Mouse (Mus musculus) T-helper 1 cell (primary cell): ENCODE data around the gene Gm9844.
"Not testable (repeated sequence)": the region's sequence is repeated elsewhere in the genome, so short reads cannot be mapped to it uniquely, and the experiment has no call there.

Source experiments
- in situ Hi-C: fragments of 300-600 bp; cut with MboI, MseI; formaldehyde crosslinking; loops from one replicate; pipeline ENCODE4 v1.15.1; 2025; ENCODE audit warnings: high pct_unique_total_duplicates

The Gm9844 gene

DNA sequence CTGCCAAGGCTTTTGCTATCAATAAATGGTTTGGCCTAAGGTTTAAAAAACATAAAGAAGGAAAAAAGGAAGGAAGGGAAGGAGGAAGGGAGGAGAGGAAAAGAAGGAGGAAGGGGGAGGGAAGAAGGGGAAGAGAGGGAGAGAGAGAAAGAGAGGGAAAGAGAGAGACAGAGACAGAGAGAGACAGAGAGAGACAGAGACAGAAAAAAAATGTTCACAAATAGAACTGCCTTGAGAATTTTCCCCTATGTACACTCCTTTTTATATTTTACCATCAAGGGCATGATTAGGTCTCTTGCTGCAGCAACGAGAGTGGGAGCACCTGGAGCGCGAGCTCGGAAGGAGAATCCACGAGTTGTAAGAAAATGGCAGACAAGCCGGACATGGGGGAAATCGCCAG, at the start of gene Gm9844:
Gm9844 (plus strand) TSS at position 301 of the 400 bp plus-strand sequence.
- in situ Hi-C loops, result no loop called here

DNA sequence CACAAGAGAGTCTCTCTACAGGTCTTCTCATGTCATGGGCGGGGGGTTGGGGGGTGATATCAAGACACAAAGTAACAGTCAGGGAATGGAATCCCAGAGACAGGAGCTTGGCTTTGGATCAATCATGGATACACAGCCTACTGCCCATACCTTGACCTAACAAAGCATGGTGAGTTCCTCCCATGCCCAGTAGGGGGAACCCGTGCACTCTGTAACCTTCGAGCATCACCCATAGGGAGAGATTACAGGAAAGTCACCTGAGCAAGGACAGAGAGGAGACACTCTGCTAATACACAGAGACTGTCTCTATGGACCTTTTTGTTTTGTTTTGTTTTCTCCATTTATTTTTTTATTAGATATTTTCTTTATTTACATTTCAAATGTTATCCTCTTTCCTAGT, 44.5 kb upstream of the Gm9844 start:
- in situ Hi-C loops, result loop anchor here (5.0 kb wide), 1 partner anchor 150 kb away; no protein-coding TSS in a partner anchor

DNA sequence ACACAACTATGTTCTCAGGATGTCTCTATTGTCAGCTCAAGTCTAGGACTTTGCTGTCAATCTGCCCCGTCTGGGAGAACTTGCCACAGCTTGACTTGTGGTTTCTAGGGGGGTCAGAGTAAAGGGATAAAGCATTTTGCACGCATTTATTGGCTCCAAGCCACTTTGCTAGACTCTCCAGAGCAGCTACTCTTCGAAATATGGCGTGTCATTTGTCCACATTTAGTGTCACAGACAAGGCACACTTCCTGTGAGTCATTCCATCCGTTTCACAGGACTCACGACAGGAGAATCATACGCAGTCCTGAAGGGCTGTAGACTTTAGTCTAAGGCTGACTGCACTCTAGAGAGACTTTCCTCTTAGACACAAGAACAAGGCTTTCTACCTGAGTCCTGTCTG, 37.6 kb upstream of the Gm9844 start:
- in situ Hi-C loops, result no loop called here

DNA sequence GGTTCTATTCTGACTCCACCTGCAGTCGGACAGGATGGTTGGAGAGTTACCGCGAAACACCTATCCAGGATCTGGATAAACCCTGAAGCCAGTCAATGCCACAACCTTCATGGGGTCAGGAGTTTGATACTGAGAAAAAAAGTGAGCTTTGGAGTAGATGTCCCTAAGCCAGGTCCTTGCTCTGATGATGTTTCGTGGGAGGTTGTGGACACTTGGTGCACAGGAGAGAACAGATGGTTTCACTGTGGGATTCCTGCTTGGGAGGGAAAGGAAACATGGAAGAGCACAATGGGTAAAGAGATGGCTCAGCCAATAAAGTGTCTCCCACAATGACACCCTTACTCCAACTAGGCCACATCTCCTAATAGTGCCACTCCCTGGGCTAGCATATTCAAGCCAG, 34.8 kb upstream of the Gm9844 start:
- in situ Hi-C loops, result no loop called here

DNA sequence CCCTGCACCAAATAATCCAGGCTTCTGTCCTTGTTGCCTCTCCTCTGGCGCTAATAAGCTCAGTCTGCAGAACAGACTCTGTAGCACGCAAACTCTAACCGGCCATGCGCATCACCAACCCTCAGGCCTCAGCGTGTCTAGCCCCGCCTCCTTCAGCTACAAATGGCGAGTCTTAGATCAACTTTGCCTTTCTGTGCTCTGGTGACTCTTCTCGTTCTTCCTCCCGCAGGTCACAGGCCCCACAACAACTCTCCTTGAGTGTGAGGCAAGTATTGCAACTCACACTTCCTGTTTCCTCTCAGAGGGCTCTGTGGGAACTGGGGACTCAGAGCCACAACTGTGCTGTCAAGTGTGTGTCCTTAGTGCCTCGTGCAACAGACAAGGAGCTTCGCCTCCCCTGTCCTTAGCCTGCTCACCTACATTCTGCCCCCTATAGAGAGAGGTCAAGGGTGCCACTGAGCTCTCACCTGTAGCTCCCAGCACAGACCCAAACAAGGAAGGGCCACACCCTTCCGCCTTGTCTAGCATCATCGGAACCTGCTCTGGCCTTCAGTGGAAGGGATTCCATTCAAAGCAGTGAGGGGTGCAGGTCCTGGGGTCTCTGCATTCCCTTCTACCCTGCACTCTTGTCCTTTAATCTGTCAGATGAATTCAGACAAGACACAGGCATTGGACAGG, 23.1 kb upstream of the Gm9844 start:
- in situ Hi-C loops, result loop anchor here (5.0 kb wide), 1 partner anchor 738 kb away; no protein-coding TSS in a partner anchor

DNA sequence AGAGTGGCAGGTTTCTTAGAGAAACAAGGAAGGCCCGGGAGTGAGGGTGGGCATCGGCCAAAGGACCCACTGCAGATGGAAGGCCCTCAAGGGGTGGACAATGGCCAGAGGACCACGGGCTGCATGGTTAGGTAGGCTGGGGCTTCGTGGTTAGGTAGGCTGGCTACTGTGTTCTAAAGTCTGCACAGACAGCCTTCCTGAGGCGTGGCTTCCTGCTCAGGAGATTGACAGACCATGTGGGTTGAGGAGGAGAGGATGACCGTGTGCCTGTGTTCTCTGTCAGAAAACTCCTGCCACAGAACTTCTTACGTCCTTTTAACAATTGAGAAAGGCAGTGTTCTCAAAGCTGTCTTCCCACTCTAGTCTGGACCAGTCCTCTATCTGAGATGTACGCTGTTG, 22.6 kb upstream of the Gm9844 start:
- in situ Hi-C loops, result loop anchor here (5.0 kb wide), 1 partner anchor 738 kb away; no protein-coding TSS in a partner anchor

DNA sequence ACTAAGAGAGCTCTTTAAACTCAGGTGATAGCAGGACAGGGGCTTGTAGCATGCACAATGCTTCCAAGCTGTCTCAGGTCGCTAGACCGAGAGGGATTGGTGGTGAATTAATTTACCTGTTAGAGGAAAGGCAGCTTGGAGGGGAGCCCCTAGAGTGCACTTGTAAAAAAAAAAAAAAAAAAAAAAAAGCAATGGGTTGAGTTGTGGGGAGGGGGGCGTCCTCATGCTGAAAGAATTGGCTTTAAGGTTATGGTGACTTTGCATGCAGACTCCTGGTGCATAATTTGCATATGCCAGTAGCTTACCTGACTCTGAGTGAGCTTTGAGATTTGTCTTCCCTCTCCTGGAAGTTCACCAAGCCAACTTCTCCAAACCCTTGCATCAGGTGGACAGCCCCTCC, 21.7 kb upstream of the Gm9844 start:
- in situ Hi-C loops, result no loop called here

DNA sequence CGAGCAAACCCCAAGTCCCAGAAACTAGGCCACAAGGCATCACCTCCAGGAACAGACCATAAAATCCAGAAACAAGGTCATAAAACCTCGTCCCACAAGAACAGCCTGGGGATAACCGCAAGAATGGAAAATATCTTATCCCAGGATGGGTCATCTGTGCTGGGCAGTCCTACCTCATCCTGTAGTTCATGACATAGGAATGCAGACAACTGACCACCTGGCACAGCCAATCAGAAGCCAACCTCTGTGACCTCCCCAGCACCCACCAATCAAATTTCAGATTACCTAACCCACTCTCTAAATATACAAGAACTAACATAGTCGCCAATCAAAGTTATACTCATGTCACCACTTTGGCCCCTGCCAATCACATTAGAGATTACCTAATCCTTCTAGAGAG, 21.0 kb upstream of the Gm9844 start:
- in situ Hi-C loops, result no loop called here

DNA sequence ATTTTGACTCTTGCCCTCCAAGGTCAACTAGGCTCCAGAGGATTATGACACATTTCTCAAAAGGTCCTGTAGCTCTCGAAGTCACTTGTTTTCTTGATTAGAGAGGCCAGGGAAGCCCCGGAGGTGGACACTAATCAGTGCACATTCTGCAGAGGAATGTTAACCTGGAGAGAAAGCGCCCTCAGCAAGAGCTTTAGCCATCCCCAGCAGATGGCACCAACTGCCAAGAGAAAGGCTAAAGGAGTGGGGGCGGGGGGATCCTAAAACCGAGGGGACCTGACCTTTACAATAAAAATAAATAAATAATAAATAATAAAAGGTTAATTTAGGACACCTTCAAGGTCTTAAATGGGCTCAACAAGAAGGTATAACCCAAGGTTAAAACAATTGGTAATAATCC, 17.9 kb upstream of the Gm9844 start:
- in situ Hi-C loops, result no loop called here

DNA sequence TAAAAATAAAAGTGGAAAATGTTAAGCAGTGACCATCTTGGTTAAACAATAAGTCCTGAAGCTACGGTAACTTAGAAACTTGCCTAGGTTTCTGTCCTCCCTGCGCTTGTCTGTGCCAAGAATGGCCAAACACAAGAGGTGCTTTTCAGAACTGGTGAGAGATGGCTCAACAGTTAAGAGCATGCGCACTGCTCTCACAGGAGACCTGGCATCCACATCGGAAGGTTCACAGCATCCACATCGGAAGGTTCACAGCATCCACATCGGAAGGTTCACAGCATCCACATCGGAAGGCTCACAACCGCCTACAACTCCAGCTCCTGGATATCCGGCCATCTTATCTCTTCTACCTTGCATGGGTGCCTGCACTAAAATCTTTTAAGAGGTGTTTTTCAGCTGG, 16.8 kb upstream of the Gm9844 start:
- in situ Hi-C loops, result no loop called here

DNA sequence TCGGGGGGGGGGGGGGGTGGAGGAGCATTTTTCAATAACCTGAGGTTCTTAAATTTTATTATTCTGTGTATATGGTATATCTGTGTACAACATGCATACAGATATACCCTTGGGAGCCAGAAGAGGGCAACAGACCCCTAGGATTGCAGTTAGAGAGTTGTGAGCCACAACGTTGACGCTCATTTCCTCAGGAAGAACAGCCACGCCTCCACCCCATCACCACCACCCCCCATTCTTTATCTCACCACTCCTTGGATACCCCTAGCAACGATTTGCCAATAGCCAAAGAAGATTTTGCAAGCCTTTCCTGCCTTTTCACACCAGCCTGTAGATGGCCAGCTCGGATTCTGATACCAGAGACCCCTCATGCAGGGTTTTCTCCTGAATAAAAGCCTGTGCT, 16.3 kb upstream of the Gm9844 start:
- in situ Hi-C loops, result no loop called here

DNA sequence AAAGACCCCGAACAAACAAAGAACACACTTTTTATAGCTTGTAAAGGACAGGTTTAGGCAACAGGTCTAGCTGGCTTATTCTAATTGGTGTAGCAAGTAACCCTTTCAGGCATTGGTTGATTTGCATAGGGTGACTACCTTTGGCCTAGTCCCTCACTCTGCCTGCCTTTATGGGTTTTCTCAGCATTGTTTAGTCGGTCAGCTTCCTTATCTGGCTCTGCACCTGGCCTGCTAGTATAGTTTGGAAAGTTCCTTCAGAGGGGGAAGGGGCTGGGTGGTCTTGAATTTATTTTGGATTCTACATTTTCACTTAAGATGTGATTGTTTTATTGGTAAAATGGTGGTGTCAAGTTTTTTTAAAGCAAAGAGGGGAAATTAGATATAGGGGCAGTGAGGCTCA, 15.4 kb upstream of the Gm9844 start:
- in situ Hi-C loops, result not testable (repeated sequence)

DNA sequence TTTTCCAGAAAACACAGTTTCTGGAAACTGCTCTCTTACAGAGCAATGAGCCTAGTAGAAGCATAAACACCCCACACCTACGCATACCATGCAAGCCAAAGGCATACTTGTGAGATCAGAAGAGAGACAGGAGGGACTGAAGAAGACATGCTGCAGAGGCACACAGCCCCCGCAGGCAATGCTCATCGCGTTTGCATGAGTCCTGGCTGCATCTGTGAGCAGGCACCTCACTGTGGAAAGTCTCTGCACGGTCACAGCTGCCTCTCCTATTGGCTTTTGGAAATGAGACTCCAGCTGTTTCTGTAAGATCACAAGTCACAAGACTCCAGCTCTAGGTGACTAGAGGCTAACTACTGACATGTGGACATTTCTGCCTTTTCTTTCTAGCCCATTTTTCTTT, 11.9 kb upstream of the Gm9844 start:
- in situ Hi-C loops, result no loop called here

DNA sequence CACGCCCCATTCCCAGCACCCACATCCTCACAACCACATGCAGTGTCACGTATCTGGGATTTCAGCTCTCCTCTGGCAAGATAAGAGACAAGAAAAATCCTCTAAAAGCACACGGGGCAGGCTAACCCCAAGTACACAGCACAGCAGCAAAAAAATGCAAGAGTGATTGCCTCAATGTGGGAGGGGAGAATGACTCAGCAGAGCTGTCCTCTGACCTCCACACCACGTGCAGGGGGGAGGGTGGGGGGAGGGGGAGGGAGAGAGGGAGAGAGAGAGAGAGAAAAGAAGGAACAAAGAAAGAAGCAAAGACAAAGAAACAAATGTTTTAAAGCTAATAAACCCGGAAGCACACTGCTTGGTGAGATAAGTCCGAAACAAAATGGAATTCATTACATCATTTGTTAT, 11.1 kb upstream of the Gm9844 start:
- in situ Hi-C loops, result no loop called here

DNA sequence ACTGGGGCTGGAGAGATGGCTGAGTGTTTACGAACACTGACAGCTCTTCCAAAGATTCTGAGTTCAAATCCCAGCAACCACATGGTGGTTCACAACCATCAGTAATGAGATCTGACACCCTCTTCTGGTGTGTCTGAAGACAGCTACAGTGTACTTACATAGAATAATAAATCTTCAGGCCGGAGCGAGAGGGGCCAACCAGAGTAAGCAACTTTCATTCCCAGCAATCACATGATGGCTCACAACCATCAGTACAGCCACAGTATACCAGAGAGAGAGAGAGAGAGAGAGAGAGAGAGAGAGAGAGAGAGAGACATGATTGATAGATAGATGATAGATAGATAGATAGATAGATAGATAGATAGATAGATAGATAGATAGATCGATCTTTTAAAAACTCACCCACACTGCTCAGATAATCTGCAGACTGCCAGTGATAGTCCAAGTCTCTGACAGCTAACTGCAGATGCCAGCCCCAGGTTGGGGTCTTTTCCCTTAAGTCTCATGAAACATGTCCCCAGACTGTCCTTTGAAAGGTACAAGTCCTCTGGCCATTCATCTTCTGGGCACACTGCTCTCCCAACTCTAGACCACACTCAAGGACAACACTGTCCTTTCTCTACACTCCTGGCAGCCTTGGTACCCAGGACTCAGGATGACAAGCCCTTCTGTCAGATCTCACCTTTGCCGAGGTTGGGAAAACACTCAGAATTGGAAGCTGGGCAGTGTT, 10.3 kb upstream of the Gm9844 start:
- in situ Hi-C loops, result no loop called here

DNA sequence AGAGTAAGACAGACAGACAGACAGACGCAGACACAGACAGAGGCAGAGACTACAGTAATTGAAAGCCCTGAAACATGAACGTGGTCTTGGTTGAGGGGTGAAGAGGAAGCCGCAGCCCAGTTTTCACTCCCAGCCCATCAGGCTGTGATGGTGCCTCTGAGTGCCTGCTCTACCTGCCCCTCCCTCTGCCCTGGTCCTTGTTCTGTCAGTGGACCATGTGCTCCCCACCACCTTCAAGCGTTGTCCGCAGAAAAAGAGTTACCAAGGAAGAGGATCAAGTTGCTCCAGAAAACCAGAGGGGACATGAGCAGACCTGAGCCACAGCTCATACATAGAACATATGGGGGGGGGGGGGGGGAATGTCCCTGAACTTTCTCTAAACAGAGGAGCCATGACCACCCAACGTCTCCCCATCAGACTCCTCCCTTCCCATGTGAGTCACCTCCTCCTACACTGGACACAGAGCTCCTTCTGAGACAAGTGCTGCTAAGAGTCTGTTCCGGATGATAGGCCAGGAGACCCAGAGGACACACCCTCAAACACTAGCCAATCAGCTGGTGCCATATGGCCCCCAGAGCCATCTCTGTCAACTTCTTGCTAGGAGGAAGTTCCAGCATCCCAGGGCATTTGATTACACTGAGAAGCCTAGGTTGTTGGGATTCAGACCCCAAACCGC, 9.3 kb upstream of the Gm9844 start:
- in situ Hi-C loops, result no loop called here

DNA sequence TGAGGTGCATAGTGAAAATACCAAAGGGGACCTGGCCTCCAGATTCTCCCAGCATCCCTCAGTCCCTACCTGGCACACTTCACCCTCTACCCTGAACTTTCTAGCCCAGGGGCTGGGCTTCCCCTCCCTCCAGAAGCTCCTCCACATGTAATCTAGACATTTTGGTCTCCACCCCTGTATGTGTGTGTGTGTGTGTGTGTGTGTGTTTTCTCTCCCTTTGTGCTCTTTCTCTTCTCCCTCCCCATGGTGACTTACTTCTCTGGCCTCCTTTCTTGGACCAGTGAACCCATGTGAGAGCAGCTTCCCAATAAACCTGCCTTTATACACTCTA, 8.8 kb upstream of the Gm9844 start:
- in situ Hi-C loops, result no loop called here

DNA sequence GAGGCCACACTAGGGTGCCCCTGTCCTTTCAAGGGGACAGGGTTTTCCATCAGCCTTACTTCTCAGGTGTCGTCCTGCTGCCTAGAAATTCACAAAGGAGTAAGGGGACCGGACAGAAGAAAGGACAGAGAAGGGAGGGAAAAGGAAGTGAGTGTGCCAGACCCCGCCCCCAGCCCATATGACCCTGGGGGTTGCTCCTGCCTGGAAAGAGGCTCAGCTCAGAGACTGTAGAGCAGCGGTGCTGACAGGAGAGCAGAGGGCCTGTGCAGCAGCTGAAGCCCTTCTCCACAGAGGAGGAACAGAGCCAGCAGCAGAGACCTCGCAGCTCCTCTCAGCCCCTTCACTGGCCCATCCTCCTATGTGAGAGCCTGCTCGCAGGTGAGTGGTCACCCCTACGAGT, 8.3 kb upstream of the Gm9844 start:
- in situ Hi-C loops, result no loop called here

DNA sequence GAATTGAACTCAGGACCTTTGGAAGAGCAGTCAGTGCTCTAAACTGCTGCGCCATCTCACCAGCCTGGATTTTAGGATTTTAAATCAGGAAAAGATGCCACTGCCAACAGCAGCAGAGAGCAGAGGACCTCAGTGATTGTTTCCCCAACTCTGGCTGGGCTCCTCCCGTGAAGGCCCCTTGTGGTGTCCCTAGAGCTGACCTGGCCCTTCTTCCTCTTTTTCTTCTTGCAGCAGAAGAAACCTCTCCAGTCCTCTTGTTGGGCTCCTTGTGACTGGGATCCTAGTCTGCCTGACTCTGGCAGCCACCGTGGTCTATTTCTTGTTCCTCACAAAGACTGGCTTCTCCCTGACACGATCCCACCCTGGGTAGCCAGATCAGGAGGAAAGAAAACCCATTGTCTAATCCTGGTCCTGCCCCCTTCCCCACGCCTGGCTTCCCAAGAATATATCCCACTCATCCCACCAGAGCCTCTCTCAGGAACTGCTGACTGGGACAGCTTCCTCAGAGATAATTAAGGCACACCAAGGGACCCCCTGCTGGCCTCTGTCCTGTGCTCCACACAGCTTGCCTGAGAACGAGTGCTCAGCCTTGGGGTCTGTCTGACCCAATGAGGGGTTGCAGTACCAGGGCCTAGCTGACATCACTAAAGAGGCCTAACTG, 5.4 kb upstream of the Gm9844 start:
- in situ Hi-C loops, result no loop called here

DNA sequence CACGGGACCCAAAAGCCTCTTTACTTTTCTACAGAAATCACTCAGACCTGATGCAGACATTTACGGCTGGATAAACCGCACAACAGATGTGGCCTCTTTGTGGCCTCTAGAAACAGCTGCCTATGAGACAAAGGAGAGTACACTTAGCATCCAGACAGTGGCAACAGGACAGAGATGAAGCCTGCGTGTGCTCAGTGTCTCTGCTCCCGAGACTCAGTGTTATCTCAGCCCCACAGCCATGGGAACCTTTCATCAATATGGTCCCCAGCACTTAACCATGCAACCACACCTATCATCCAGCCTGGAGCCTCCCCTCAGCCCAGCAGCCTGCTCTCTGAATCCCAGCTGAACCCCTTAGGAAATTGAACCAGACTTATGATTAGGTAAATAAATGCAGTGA, 2.8 kb upstream of the Gm9844 start:
- in situ Hi-C loops, result no loop called here

DNA sequence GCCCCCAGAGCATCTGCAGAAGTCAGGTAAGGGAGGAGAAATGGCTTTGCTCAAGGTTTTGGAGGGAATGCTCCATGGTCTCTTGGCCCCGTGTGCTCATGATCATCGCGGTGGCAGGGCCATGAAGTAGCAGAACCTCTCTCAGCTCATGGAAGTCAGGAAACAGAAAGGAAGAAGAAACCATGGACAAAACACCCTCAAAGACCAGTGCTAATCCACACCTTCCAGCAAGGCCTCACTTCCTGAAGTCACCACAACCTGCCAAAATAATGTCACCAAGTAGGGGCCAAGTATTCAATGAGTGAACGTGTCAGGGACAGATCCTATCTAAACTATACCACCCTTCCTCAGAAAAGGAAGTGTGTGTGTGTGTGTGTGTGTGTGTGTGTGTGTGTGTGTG, 840 bp downstream of the Gm9844 start:
- in situ Hi-C loops, result no loop called here

DNA sequence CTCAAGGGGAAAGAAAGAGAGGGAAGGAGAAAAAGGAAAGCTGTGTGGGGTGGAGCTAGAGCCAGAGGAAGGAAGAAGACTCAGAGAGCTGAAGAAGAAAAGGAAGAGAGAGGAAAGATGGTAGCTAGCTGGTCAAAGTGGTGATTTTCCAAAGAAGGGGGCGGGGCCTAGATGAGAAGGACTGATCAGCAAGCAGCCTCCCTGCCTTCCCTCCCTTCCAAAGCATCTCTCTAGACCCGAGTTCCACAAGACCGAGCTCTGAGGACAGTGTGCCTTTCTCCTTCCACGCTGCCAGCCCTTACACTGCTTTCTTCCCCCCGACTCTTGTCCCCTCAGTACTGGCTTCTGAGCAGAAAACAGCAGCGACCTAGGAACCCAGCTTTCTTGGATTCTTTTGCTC, 2.1 kb downstream of the Gm9844 start:
- in situ Hi-C loops, result no loop called here
